Mouse (Mus musculus) embryonic facial prominence, embryonic 13.5 days (tissue): Measurements from ENCODE around the gene Camk1. TPM values are rescaled to one million over a fixed set of nuclear protein-coding genes. Genes with fewer than 3 reads are reported as not detected.

Experiments used
- ATAC-seq: fragments of 200-750 bp; cut with Nextera tagmentation; 2 replicates; pipeline ENCODE4 v1.8.0; 2017; ENCODE audit warnings: low read depth; ENCODE audit not compliant: insufficient number of reproducible peaks, insufficient read depth, low FRiP score, low TSS enrichment
- H3K27ac ChIP-seq: fragments of 300-500 bp; sonication (generic); 2 replicates; pipeline ENCODE4 v1.5.1; 2015; ENCODE audit warnings: moderate library complexity, mild to moderate bottlenecking, inconsistent platforms
- H3K27me3 ChIP-seq: fragments of 300-500 bp; sonication (generic); 2 replicates; pipeline ENCODE4 v1.6.1; 2015; ENCODE audit warnings: mild to moderate bottlenecking, inconsistent platforms
- H3K36me3 ChIP-seq: fragments of 300-500 bp; sonication (generic); 2 replicates; pipeline ENCODE4 v1.6.1; 2015; ENCODE audit warnings: mild to moderate bottlenecking, inconsistent platforms
- H3K4me1 ChIP-seq: fragments of 300-500 bp; sonication (generic); 2 replicates; pipeline ENCODE4 v1.6.1; 2015; ENCODE audit warnings: inconsistent platforms
- H3K4me2 ChIP-seq: fragments of 300-500 bp; sonication (generic); 2 replicates; pipeline ENCODE4 v1.6.1; 2015; ENCODE audit warnings: moderate library complexity, mild to moderate bottlenecking, inconsistent platforms
- H3K4me3 ChIP-seq: fragments of 300-500 bp; sonication (generic); 2 replicates; pipeline ENCODE4 v1.5.1; 2015; ENCODE audit warnings: mild to moderate bottlenecking, inconsistent platforms
- H3K9ac ChIP-seq: fragments of 300-500 bp; sonication (generic); 2 replicates; pipeline ENCODE4 v1.6.1; 2015; ENCODE audit warnings: mild to moderate bottlenecking, inconsistent platforms
- H3K9me3 ChIP-seq: fragments of 300-500 bp; sonication (generic); 2 replicates; pipeline ENCODE4 v1.6.1; 2016; ENCODE audit warnings: inconsistent platforms
- WGBS: fragments of 180-500 bp; shearing (Covaris S2); methylation state at CpG from one replicate; pipeline ENCODE4 v1.1.7; 2015; ENCODE audit warnings: mixed read lengths; 5-methylcytosine and 5-hydroxymethylcytosine counted together
- polyA plus RNA-seq: library from polyadenylated mRNA; unstranded; fragments of >200 nt; fragmentation: Nextera tagmentation; extraction: Ambion mirVana; gene quantifications from 2 replicates; pipeline ENCODE4 v1.2.1, GENCODE M21; 2015

Gene Camk1
- polyA plus RNA-seq, 1 experiment from 2014 or later = 95.2 TPM

DNA sequence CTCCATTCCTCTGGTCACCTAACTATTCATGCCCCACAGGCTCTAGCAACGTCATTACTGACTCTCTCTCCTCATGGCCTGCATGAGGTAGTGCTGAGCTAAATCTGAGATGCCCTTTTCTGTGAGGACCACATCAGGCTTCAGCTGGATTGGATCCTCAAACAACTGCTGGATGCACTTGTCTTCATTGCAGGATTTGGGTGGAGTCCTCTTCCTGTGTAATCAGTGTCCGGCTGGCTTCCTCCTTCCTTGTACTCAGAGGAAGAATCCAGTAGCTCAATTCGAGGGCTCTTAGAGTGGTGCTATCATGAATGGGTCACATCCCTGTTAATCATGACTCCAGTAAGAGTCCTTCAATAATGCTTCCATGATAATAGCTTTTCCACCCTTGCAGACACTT, 9.9 kb upstream of the Camk1 start:
- no peaks in the 10 kb centered on the region for H3K27me3 ChIP-seq
- H3K9ac ChIP-seq = no peak overlapping the region
- no peaks in the 10 kb centered on the region for H3K36me3 ChIP-seq
- no peak for ATAC-seq
- WGBS = 72% methylated on average over 3 of the region's 3 CpGs
- H3K9me3 ChIP-seq = no peaks in the 10 kb centered on the region
- no peak overlapping the region for H3K27ac ChIP-seq
- no peak overlapping the region for H3K4me2 ChIP-seq
- no peaks in the 10 kb centered on the region for H3K4me1 ChIP-seq
- H3K4me3 ChIP-seq = no peak overlapping the region

GRCm38 (mm10) chr6:113352820-113353219, 9.0 kb upstream of the Camk1 start:
- H3K9me3 ChIP-seq = no peaks in the 10 kb centered on the region
- no peak overlapping the region for H3K4me3 ChIP-seq
- H3K4me1 ChIP-seq = no peaks in the 10 kb centered on the region
- no peak overlapping the region for H3K27ac ChIP-seq
- H3K4me2 ChIP-seq = no peak overlapping the region
- no peaks in the 10 kb centered on the region for H3K36me3 ChIP-seq
- no peak overlapping the region for H3K9ac ChIP-seq
- H3K27me3 ChIP-seq = no peaks in the 10 kb centered on the region
- 60% methylated on average over 3 of the region's 3 CpGs for WGBS
- no peak for ATAC-seq

DNA sequence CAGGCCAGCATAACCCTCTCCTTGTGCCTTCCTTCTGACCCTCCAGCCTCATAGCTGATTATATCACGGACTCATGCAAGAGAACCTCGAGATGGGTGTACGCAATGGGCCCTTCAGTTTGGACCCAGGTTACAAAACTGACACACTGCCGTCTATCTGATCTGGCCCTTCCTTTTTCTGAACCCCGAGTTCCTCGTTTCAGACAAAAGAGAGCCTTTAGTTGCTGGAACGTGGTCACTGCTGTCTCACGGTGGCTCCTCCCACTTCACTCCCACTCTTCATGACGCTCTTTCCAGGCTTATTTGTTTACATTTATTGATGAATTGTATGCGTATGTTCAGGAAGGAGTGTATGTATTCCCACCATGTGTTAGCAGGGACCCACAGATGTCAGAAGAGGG, 7.9 kb upstream of the Camk1 start:
- no peak overlapping the region for H3K4me2 ChIP-seq
- H3K27me3 ChIP-seq = no peaks in the 10 kb centered on the region
- H3K4me3 ChIP-seq = no peak overlapping the region
- ATAC-seq = no peak
- H3K27ac ChIP-seq = no peak overlapping the region
- 58% methylated on average over 10 of the region's 10 CpGs for WGBS
- H3K36me3 ChIP-seq = no peaks in the 10 kb centered on the region
- H3K4me1 ChIP-seq = no peaks in the 10 kb centered on the region
- H3K9me3 ChIP-seq = no peaks in the 10 kb centered on the region
- H3K9ac ChIP-seq = no peak overlapping the region

DNA sequence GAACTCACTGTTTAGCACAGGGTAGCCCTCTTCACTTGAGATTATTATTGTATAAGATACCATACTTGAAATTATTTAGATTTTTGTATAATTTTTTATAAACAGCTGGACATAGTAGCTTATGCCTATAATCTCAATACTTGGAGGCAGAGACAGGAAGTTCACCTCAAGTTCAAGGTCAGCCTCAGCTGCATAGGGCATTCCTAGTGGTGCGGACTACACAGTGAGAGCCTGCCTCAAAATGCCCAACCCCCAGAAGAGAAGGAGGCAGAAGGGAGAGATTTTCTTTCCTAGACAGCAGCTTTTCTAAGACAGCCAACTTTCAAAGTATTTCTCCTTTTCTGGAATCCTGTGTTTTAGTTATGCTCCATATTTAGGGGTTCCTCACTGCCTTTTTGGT, 7.4 kb upstream of the Camk1 start:
- H3K4me3 ChIP-seq = no peak overlapping the region
- WGBS = 82% methylated on average over 1 of the region's 1 CpGs
- no peak overlapping the region for H3K4me2 ChIP-seq
- H3K9me3 ChIP-seq = no peaks in the 10 kb centered on the region
- no peak for ATAC-seq
- no peak overlapping the region for H3K9ac ChIP-seq
- no peaks in the 10 kb centered on the region for H3K4me1 ChIP-seq
- H3K27me3 ChIP-seq = no peaks in the 10 kb centered on the region
- H3K36me3 ChIP-seq = no peaks in the 10 kb centered on the region
- no peak overlapping the region for H3K27ac ChIP-seq

- H3K9me3 ChIP-seq = no peaks in the 10 kb centered on the region
- no peaks in the 10 kb centered on the region for H3K36me3 ChIP-seq
- no peak overlapping the region for H3K27ac ChIP-seq
- no peaks in the 10 kb centered on the region for H3K4me1 ChIP-seq
- ATAC-seq = no peak
- no peak overlapping the region for H3K9ac ChIP-seq
- no peaks in the 10 kb centered on the region for H3K27me3 ChIP-seq
- H3K4me3 ChIP-seq = no peak overlapping the region
- H3K4me2 ChIP-seq = no peak overlapping the region
These were observed 6.8 kb upstream of the Camk1 start for GRCm38 (mm10) chr6:113350538-113350937.

DNA sequence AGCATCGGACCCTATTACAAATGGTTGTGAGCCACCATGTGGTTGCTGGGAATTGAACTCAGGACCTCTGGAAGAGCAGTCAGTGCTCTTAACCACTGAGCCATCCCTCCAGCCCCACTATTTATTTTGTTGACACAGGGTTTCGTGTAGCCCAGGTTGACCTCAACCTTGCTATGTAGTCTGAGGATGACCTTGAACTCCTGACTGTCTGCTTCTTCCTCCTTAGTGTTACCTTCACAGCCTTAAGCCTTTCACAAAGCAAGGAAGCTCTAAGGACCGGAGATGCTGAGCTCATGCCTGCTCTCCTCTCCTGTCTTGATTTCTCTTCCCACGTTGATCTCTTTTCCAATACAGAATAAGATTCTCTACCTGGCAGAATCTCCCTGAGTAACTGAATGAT, 3.1 kb upstream of the Camk1 start:
- Histone ChIP-seq H3K9me3 (no peaks in the 10 kb centered on the region), H3K27ac (no peak overlapping the region), H3K4me3 (no peak overlapping the region), H3K4me1 (peaks cover 21% of the 10 kb centered on the region), H3K9ac (no peak overlapping the region), H3K4me2 (no peak overlapping the region), H3K36me3 (no peaks in the 10 kb centered on the region), H3K27me3 (no peaks in the 10 kb centered on the region)
- ATAC-seq = no peak
- WGBS = 75% methylated on average over 4 of the region's 4 CpGs

DNA sequence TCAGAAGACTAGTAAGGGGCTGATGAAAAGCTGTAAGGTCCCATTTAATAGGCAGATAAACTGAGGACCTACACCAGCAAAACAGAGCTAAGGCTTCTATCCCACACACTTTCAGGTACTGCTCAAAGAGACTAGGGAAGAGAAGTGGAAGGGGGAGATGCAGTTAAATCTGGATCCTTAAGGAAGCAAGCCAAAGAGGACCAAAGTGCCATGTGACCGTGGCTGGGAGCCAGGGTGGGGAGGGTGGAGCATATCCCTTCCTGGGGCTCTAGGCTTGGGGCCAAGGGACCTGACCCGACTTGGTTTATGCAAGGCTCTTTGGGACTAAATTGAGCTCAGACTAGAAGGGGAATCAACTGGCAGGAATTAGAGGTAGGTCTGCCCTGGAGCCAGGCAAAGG, 537 bp upstream of the Camk1 start:
- Histone ChIP-seq H3K4me3 (peak overlapping the region; percentile 74), H3K4me2 (peak overlapping the region; percentile 77), H3K9ac (peak overlapping the region; percentile 92; the same call in 1 of the 2 replicates), H3K4me1 (peaks cover 24% of the 10 kb centered on the region), H3K36me3 (peaks cover 14% of the 10 kb centered on the region), H3K27ac (no peak overlapping the region), H3K27me3 (no peaks in the 10 kb centered on the region), H3K9me3 (no peaks in the 10 kb centered on the region)
- 52% methylated on average over 2 of the region's 2 CpGs for WGBS
- no peak for ATAC-seq

DNA sequence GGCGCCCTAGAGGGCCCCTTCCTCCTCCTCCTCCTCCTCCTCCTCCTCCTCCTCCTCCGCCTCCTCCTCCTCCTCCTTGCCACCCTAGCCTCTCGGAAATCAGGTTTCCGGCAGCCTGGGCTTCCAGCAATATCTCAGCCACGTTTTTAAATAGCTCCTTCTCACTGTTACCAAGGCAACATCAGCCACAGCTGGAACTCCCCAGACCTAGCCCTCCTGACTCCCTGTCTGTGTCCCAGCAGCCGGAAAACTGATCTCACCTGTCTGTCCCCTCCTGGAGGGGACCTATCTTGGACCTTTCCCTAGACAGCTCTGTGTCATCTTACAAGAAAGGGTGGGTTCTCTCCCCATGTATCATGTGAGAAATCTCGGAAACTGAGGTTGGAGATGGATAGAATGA, 1.5 kb downstream of the Camk1 start:
- WGBS = 39% methylated on average over 4 of the region's 7 CpGs
- Histone ChIP-seq H3K9me3 (no peaks in the 10 kb centered on the region), H3K9ac (peak overlapping the region; percentile 92; the same call in 1 of the 2 replicates), H3K4me3 (peak overlapping the region; percentile 74), H3K36me3 (peaks cover 33% of the 10 kb centered on the region), H3K4me2 (peak overlapping the region; percentile 77), H3K27me3 (no peaks in the 10 kb centered on the region), H3K4me1 (peaks cover 24% of the 10 kb centered on the region), H3K27ac (no peak overlapping the region)
- no peak for ATAC-seq

- Histone ChIP-seq H3K27ac (no peak overlapping the region), H3K9ac (0 out of 2 replicates have a peak overlapping the region, but pooled peaks have one; percentile 32), H3K4me2 (no peak overlapping the region), H3K4me3 (no peak overlapping the region), H3K27me3 (no peaks in the 10 kb centered on the region), H3K36me3 (peaks cover 38% of the 10 kb centered on the region), H3K9me3 (no peaks in the 10 kb centered on the region), H3K4me1 (peaks cover 24% of the 10 kb centered on the region)
- no peak for ATAC-seq
- 87% methylated on average over 6 of the region's 6 CpGs for WGBS
These were observed 2.2 kb downstream of the Camk1 start for GRCm38 (mm10) chr6:113341574-113341973.

GRCm38 (mm10) chr6:113336852-113337620, 6.7 kb downstream of the Camk1 start:
- H3K36me3 ChIP-seq = peaks cover 75% of the 10 kb centered on the region
- ATAC-seq = no peak
- no peak overlapping the region for H3K9ac ChIP-seq
- no peaks in the 10 kb centered on the region for H3K27me3 ChIP-seq
- WGBS = 72% methylated on average over 8 of the region's 8 CpGs
- H3K4me1 ChIP-seq = peaks cover 5% of the 10 kb centered on the region; the same call in 1 of the 2 replicates
- H3K9me3 ChIP-seq = no peaks in the 10 kb centered on the region
- no peak overlapping the region for H3K4me3 ChIP-seq
- no peak overlapping the region for H3K4me2 ChIP-seq
- H3K27ac ChIP-seq = no peak overlapping the region

- Histone ChIP-seq H3K4me3 (no peak overlapping the region), H3K4me2 (no peak overlapping the region), H3K27me3 (no peaks in the 10 kb centered on the region), H3K27ac (no peak overlapping the region), H3K9ac (0 out of 2 replicates have a peak overlapping the region, but pooled peaks have one; percentile 4), H3K9me3 (no peaks in the 10 kb centered on the region), H3K36me3 (peaks cover 81% of the 10 kb centered on the region), H3K4me1 (no peaks in the 10 kb centered on the region; the same call in 1 of the 2 replicates)
- WGBS = 83% methylated on average over 6 of the region's 6 CpGs
- ATAC-seq = no peak
These were observed 9.6 kb downstream of the Camk1 start for GRCm38 (mm10) chr6:113334216-113334615.

GRCm38 (mm10) chr6:113333137-113333950, 10.4 kb downstream of the Camk1 start:
- no peak overlapping the region for H3K4me2 ChIP-seq
- ATAC-seq = no peak
- WGBS = 81% methylated on average over 14 of the region's 14 CpGs
- H3K4me1 ChIP-seq = no peaks in the 10 kb centered on the region; the same call in 1 of the 2 replicates
- H3K36me3 ChIP-seq = peaks cover 76% of the 10 kb centered on the region
- H3K9ac ChIP-seq = no peak overlapping the region
- no peaks in the 10 kb centered on the region for H3K9me3 ChIP-seq
- H3K27me3 ChIP-seq = no peaks in the 10 kb centered on the region
- H3K27ac ChIP-seq = no peak overlapping the region
- no peak overlapping the region for H3K4me3 ChIP-seq
